Mouse (Mus musculus): ENCODE measurements at regions not wholly inside any gene's neighbourhood (a gene's known extent, or its start where the extent isn't known, plus 50 kb on each side); places are given as distances from the start of the nearest gene placed in this dataset.

- H3K27ac ChIP-seq (ENCODE audit: low read depth, low read length) = no peak overlapping the region
- H3K4me1 ChIP-seq (ENCODE audit: control insufficient read depth, insufficient read depth, low read length) = no peaks in the 10 kb centered on the region
- H3K9me3 ChIP-seq (replicated peaks; ENCODE audit: control insufficient read depth, low read length) = no peaks in the 10 kb centered on the region; the same call in 1 of the 2 replicates
- peaks cover 16% of the 10 kb centered on the region; the same call in 1 of the 2 replicates for H3K27me3 ChIP-seq (ENCODE audit: control insufficient read depth, insufficient read depth, low read length)
- ATAC-seq (replicated peaks; ENCODE audit: insufficient number of reproducible peaks, low FRiP score, low TSS enrichment) = no peak
- no peak overlapping the region for H3K4me2 ChIP-seq
- no peak overlapping the region for H3K9ac ChIP-seq (ENCODE audit: low read depth, low read length)
- WGBS (ENCODE audit: insufficient replicate concordance) = 73% methylated on average over 2 of the region's 2 CpGs
- no peak overlapping the region for H3K4me3 ChIP-seq (ENCODE audit: low read depth, low read length)
- no peaks in the 10 kb centered on the region for H3K36me3 ChIP-seq (ENCODE audit: control insufficient read depth, insufficient read depth, low read length)
Measured at GRCm38 (mm10) chr11:20485371-20485770, 57.7 kb upstream of the Sertad2 start.
